Mouse (Mus musculus): ENCODE data around the gene Nrcam.

- no peak for TF ChIP-seq CTCF (IDR thresholded peaks at IDR 0.05; ENCODE audit: low read depth, low read length)
- TF ChIP-seq POLR2A (IDR thresholded peaks at IDR 0.05; ENCODE audit: borderline replicate concordance, low read depth, low read length): no peak
Observed at GRCm38 (mm10) chr12:44304869-44305268, 23.8 kb upstream of the Nrcam start.

Data from bone marrow macrophage, adult 2 months (primary cell).